In genomic region chr10:25428658-25429057, GRCm38 (mm10) we compare ENCODE assay signal across 18 mouse cellular contexts.
"Had no signal": no experiment of that assay in that cellular context is flagged by ENCODE, and none has a peak within 500 bp of the region (broad histone marks: within the 10 kb centered on the region; RNA-seq: fewer than 3 reads in every experiment).

No protein-coding gene starts in this region.

- H3K9ac ChIP-seq: kidney, embryonic 15.5 days; liver, embryonic 13.5 days; lung, embryonic 14.5 days; midbrain, embryonic 13.5 days; neural tube, embryonic 13.5 days; stomach, embryonic 15.5 days had no signal

- H3K4me2 ChIP-seq: kidney, embryonic 15.5 days; liver, embryonic 13.5 days; midbrain, embryonic 13.5 days; neural tube, embryonic 13.5 days; stomach, embryonic 15.5 days had no signal

- DNase-seq: kidney, postnatal 36 days; layer of hippocampus, postnatal 36 days; liver, embryonic 13.5 days; lung, embryonic 14.5 days; lung, postnatal 36 days; retina, postnatal 1 day; right cerebral cortex, postnatal 25 days; spleen, adult 18-20 months; thymus, postnatal 25 days had no signal

- H3K9me3 ChIP-seq: kidney, embryonic 15.5 days; liver, embryonic 13.5 days; megakaryocyte, embryonic 14.5 days; midbrain, embryonic 10.5 days; midbrain, embryonic 13.5 days; neural tube, embryonic 13.5 days; stomach, embryonic 15.5 days had no signal

- H3K27ac ChIP-seq: left cerebral cortex, adult 2 months; midbrain, embryonic 10.5 days; midbrain, embryonic 13.5 days; neural tube, embryonic 13.5 days had no signal

- H3K27me3 ChIP-seq: kidney, embryonic 15.5 days; liver, embryonic 13.5 days; megakaryocyte, embryonic 14.5 days; midbrain, embryonic 13.5 days; neural tube, embryonic 13.5 days; stomach, embryonic 15.5 days had no signal

- H3K4me3 ChIP-seq: kidney, embryonic 15.5 days; left cerebral cortex, adult 2 months; liver, embryonic 13.5 days; megakaryocyte, embryonic 14.5 days; midbrain, embryonic 10.5 days; midbrain, embryonic 13.5 days; myocyte; neural tube, embryonic 13.5 days; stomach, embryonic 15.5 days had no signal

- H3K36me3 ChIP-seq: kidney, embryonic 15.5 days; liver, embryonic 13.5 days; midbrain, embryonic 10.5 days; midbrain, embryonic 13.5 days; neural tube, embryonic 13.5 days; stomach, embryonic 15.5 days had no signal

- ATAC-seq: midbrain, embryonic 13.5 days; midbrain, embryonic 16.5 days had no signal
